Mouse (Mus musculus) limb, embryonic 10.5 days (tissue): Measurements from ENCODE around the gene Rab13. TPM values are rescaled to one million over a fixed set of nuclear protein-coding genes. Genes with fewer than 3 reads are reported as not detected.
"Not testable (repeated sequence)": the region's sequence is repeated elsewhere in the genome, so short reads cannot be mapped to it uniquely, and the experiment has no call there.

ENCODE experiments used
- DNase-seq: peaks from one replicate; pipeline ENCODE4 v3.0.0-alpha.2; 2017; ENCODE audit warnings: low spot score
- H3K27ac ChIP-seq: fragments of 300-500 bp; sonication (generic); 2 replicates; pipeline ENCODE4 v1.5.1; 2016; ENCODE audit warnings: mild to moderate bottlenecking
- H3K27me3 ChIP-seq: fragments of 300-500 bp; sonication (generic); 2 replicates; pipeline ENCODE4 v1.6.1; 2016; ENCODE audit warnings: low read depth, mild to moderate bottlenecking; ENCODE audit not compliant: poor library complexity, severe bottlenecking
- H3K36me3 ChIP-seq: fragments of 300-500 bp; sonication (generic); 2 replicates; pipeline ENCODE4 v1.6.1; 2016; ENCODE audit warnings: mild to moderate bottlenecking, moderate library complexity
- H3K4me1 ChIP-seq: fragments of 300-500 bp; sonication (generic); 2 replicates; pipeline ENCODE4 v1.6.1; 2016
- H3K4me3 ChIP-seq: fragments of 300-500 bp; sonication (generic); 2 replicates; pipeline ENCODE4 v1.5.1; 2016; ENCODE audit warnings: mild to moderate bottlenecking, moderate library complexity
- H3K9me3 ChIP-seq: fragments of 300-500 bp; sonication (generic); replicated peaks from 2 replicates; pipeline ENCODE4 v1.6.1; 2016; ENCODE audit warnings: mild to moderate bottlenecking
- WGBS: fragments of 180-500 bp; shearing (Covaris S2); methylation state at CpG from one replicate; pipeline ENCODE4 v1.1.7; 2016; 5-methylcytosine and 5-hydroxymethylcytosine counted together
- polyA plus RNA-seq: library from polyadenylated mRNA; unstranded; fragments of >200 nt; fragmentation: Nextera tagmentation; extraction: Ambion mirVana; gene quantifications from 2 replicates; pipeline ENCODE4 v1.2.1, GENCODE M21; 2016

The Rab13 gene
- polyA plus RNA-seq, 1 experiment from 2014 or later, result 25.6 TPM

GRCm38 (mm10) chr3:90241251-90241650 lies 27.8 kb downstream of the Rab13 start:
- DNase-seq, result no peak
- H3K4me3 ChIP-seq, result no peak overlapping the region
- 85% methylated on average over 2 of the region's 2 CpGs for WGBS
- no peak overlapping the region for H3K27ac ChIP-seq
- H3K27me3 ChIP-seq, result peaks cover 7% of the 10 kb centered on the region; the same call in 1 of the 2 replicates
- peaks cover 22% of the 10 kb centered on the region for H3K4me1 ChIP-seq
- H3K9me3 ChIP-seq, result no peaks in the 10 kb centered on the region
- H3K36me3 ChIP-seq, result peaks cover 9% of the 10 kb centered on the region

GRCm38 (mm10) chr3:90241669-90242358 lies 28.3 kb downstream of the Rab13 start:
- Histone ChIP-seq H3K27ac (no peak overlapping the region), H3K4me1 (peaks cover 22% of the 10 kb centered on the region), H3K9me3 (no peaks in the 10 kb centered on the region), H3K36me3 (peaks cover 3% of the 10 kb centered on the region; the same call in 1 of the 2 replicates), H3K4me3 (no peak overlapping the region), H3K27me3 (peaks cover 7% of the 10 kb centered on the region; the same call in 1 of the 2 replicates)
- WGBS, result 90% methylated on average over 10 of the region's 10 CpGs
- no peak for DNase-seq

GRCm38 (mm10) chr3:90242984-90243775 lies 29.7 kb downstream of the Rab13 start, which contains the start of gene Creb3l4:
Creb3l4 (minus strand) TSS chr3:90243512.
- peak within 1 kb of the TSS; percentile 84 for H3K27ac ChIP-seq
- H3K9me3 ChIP-seq, result no peaks in the 10 kb centered on the region
- peaks cover 27% of the 10 kb centered on the region for H3K4me1 ChIP-seq
- H3K4me3 ChIP-seq, result peak within 1 kb of the TSS; percentile 52
- 5% methylated on average over 19 of the region's 19 CpGs for WGBS
- peaks cover 7% of the 10 kb centered on the region; the same call in 1 of the 2 replicates for H3K27me3 ChIP-seq
- no peaks in the 10 kb centered on the region for H3K36me3 ChIP-seq
- DNase-seq, result peak; percentile 70

- 93% methylated on average over 2 of the region's 2 CpGs for WGBS
- Histone ChIP-seq H3K27ac (no peak overlapping the region), H3K4me3 (no peak overlapping the region), H3K36me3 (peaks cover 11% of the 10 kb centered on the region), H3K9me3 (no peaks in the 10 kb centered on the region), H3K27me3 (peaks cover 7% of the 10 kb centered on the region; the same call in 1 of the 2 replicates), H3K4me1 (peaks cover 41% of the 10 kb centered on the region)
- no peak for DNase-seq
These were observed 31.9 kb downstream of the Rab13 start for GRCm38 (mm10) chr3:90245406-90245805.

- peaks cover 34% of the 10 kb centered on the region for H3K4me1 ChIP-seq
- H3K9me3 ChIP-seq, result no peaks in the 10 kb centered on the region
- peak overlapping the region; percentile 93 for H3K27ac ChIP-seq
- no peak for DNase-seq
- H3K36me3 ChIP-seq, result peaks cover 25% of the 10 kb centered on the region
- peak overlapping the region; percentile 72 for H3K4me3 ChIP-seq
- H3K27me3 ChIP-seq, result no peaks in the 10 kb centered on the region
- under 1% methylated on average over 3 of the region's 3 CpGs for WGBS
These were observed 34.1 kb downstream of the Rab13 start for GRCm38 (mm10) chr3:90247630-90247959.

GRCm38 (mm10) chr3:90247960-90248745 lies 34.7 kb downstream of the Rab13 start, which contains the start of gene Slc39a1:
Slc39a1 (plus strand) TSS chr3:90248172.
- Histone ChIP-seq H3K4me1 (peaks cover 28% of the 10 kb centered on the region), H3K27me3 (no peaks in the 10 kb centered on the region), H3K27ac (peak within 1 kb of the TSS; percentile 93), H3K36me3 (peaks cover 25% of the 10 kb centered on the region), H3K4me3 (peak within 1 kb of the TSS; percentile 72), H3K9me3 (no peaks in the 10 kb centered on the region)
- WGBS, result under 1% methylated on average over 38 of the region's 44 CpGs
- DNase-seq, result peak; percentile 94

GRCm38 (mm10) chr3:90248746-90249100 lies 35.2 kb downstream of the Rab13 start:
- no peaks in the 10 kb centered on the region for H3K27me3 ChIP-seq
- peaks cover 26% of the 10 kb centered on the region for H3K4me1 ChIP-seq
- H3K27ac ChIP-seq, result peak overlapping the region; percentile 93
- peak overlapping the region; percentile 72 for H3K4me3 ChIP-seq
- DNase-seq, result no peak
- H3K36me3 ChIP-seq, result peaks cover 25% of the 10 kb centered on the region
- no peaks in the 10 kb centered on the region for H3K9me3 ChIP-seq
- 10% methylated on average over 10 of the region's 10 CpGs for WGBS

GRCm38 (mm10) chr3:90250791-90251190 lies 37.3 kb downstream of the Rab13 start:
- 88% methylated on average over 6 of the region's 6 CpGs for WGBS
- H3K4me1 ChIP-seq, result peaks cover 36% of the 10 kb centered on the region
- no peaks in the 10 kb centered on the region for H3K9me3 ChIP-seq
- peaks cover 25% of the 10 kb centered on the region for H3K36me3 ChIP-seq
- DNase-seq, result no peak
- no peaks in the 10 kb centered on the region for H3K27me3 ChIP-seq
- no peak overlapping the region for H3K4me3 ChIP-seq
- no peak overlapping the region for H3K27ac ChIP-seq

- H3K4me1 ChIP-seq, result peaks cover 42% of the 10 kb centered on the region
- DNase-seq, result not testable (repeated sequence)
- 94% methylated on average over 11 of the region's 12 CpGs for WGBS
These were observed 38.3 kb downstream of the Rab13 start for GRCm38 (mm10) chr3:90251731-90252226.

GRCm38 (mm10) chr3:90252659-90253058 lies 39.2 kb downstream of the Rab13 start:
- 97% methylated on average over 2 of the region's 2 CpGs for WGBS
- H3K4me3 ChIP-seq, H3K27me3 ChIP-seq, H3K27ac ChIP-seq, H3K9me3 ChIP-seq, DNase-seq: not testable (repeated sequence)
- H3K36me3 ChIP-seq, result peaks cover 43% of the 10 kb centered on the region
- H3K4me1 ChIP-seq, result peaks cover 39% of the 10 kb centered on the region

More at GRCm38 (mm10) chr3:90251731-90252226, 38.3 kb downstream of the Rab13 start:
- H3K9me3 ChIP-seq, H3K4me3 ChIP-seq, H3K27me3 ChIP-seq, H3K27ac ChIP-seq: not testable (repeated sequence)
- H3K36me3 ChIP-seq, result peaks cover 34% of the 10 kb centered on the region

- not testable (repeated sequence) for DNase-seq, H3K27ac ChIP-seq, H3K27me3 ChIP-seq, H3K9me3 ChIP-seq, H3K4me3 ChIP-seq
- H3K36me3 ChIP-seq, result peaks cover 48% of the 10 kb centered on the region
- peaks cover 37% of the 10 kb centered on the region for H3K4me1 ChIP-seq
- WGBS, result 79% methylated on average over 1 of the region's 1 CpGs
These were observed 39.7 kb downstream of the Rab13 start for GRCm38 (mm10) chr3:90253174-90253573.

GRCm38 (mm10) chr3:90253653-90254418 lies 40.3 kb downstream of the Rab13 start, which contains the start of gene Crtc2:
Crtc2 (plus strand) TSS chr3:90254163.
- H3K4me1 ChIP-seq, result peaks cover 30% of the 10 kb centered on the region
- H3K4me3 ChIP-seq, result peak within 1 kb of the TSS; percentile 87
- no peaks in the 10 kb centered on the region for H3K9me3 ChIP-seq
- H3K36me3 ChIP-seq, result peaks cover 55% of the 10 kb centered on the region
- 2% methylated on average over 40 of the region's 40 CpGs for WGBS
- DNase-seq, result peak; percentile 93
- H3K27ac ChIP-seq, result peak within 1 kb of the TSS; percentile 91
- no peaks in the 10 kb centered on the region for H3K27me3 ChIP-seq
